Mouse (Mus musculus) A20 (cell line): ENCODE results near the gene Bmp6.
A peak's percentile ranks its signal among the peaks of the same experiment; 100 is the strongest.

Experiments used
- DNase-seq: peaks from one replicate; pipeline ENCODE4 v3.0.0-alpha.2; 2011; ENCODE audit warnings: low read depth, low spot score

The Bmp6 gene

DNA sequence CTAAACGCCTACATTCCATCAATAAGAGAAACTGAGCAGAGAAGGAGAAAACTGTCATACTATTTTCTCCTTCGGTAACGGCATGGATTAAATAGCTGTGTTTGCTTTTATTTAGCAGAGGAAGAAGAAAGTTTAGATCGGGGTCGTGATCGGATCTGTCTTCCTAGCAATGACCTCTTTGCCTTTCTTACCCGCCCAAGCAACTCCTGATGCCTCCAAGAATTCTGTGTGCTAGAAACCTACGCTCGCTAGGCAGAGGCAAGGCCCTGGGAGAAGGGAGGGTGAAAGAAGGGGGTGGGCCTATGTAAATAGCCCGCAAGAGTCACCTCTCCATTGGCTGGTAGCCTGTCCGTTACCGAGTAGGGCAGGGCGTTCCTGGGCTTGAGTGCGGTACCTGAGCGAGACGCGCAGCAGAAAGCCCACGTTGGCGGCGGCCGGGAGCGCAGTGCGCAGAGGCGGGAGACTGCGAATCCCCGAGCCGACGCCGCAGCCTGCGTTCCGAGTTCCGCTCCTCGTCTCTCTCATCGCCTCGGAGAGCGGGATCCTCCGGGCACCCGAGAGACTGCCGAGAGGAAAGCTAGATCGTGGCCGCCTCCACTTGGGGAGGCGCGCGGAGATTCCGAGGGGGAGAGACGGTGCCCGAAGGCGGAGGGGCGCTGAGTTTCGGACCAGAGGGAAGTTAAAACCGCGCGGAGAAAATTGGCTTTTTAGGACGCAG is at the start of gene Bmp6:
Bmp6 (plus strand) TSS at position 395 of the 718 bp plus-strand sequence.
- DNase-seq = no peak

DNA sequence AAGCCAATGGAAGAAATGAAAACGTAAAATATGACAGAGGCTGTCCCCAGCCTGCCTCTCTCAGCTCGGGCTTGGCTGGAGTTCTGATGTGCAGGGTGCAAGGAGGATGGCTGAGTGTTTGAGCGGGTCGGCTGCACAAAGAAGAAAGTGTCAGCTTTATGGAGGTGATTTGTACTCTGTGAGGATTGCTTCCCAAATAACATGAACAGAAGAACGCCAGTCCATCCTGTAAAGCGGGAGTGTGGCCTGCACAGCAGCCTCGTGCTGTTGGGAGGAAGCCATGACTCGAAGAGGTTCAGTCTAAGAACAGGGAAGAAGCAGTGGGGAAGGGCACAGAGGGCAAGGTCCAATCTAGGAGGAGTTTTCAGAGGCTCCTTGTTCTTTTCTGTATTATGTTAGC is 48.7 kb upstream of the Bmp6 start:
- DNase-seq = no peak

DNA sequence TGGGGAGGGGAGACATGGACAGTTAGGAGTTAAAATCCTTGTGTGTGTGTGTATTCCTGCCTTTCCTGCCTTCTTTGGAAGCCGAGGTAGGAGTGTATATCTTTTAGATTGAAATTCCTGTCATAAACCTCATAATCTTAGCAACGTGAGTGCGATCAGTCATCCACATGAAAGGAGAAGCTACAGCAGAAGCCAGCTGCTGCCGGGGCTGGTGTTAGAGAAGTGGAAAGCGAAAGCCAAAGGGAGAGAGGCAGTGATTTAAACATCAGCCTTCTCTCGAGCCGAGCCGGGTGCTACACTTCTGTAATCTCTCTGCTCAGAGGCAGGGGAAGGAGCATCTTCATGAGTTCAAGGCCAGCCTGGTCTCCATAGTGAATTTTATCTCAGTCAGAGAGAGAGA is 48.3 kb upstream of the Bmp6 start:
- DNase-seq = peak; percentile 70

DNA sequence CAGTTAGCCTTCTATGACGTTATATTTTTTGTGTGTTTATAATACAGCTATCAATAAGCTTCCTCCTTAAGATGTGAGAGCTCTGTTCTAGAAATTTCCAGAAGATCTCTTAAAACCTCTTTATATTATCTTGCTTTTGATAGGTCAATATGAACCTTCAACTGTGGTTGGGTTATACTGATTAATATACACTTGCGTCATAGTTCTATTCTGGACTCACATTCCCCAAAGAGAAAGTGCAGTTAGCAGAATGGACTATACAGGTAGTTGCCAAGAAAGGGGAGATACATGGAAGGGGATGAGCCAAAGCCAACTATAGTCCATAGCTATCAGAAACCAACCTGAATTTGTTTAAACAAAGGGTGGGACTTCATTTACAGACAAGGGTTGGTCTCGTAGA is 33.8 kb upstream of the Bmp6 start:
- DNase-seq = no peak

DNA sequence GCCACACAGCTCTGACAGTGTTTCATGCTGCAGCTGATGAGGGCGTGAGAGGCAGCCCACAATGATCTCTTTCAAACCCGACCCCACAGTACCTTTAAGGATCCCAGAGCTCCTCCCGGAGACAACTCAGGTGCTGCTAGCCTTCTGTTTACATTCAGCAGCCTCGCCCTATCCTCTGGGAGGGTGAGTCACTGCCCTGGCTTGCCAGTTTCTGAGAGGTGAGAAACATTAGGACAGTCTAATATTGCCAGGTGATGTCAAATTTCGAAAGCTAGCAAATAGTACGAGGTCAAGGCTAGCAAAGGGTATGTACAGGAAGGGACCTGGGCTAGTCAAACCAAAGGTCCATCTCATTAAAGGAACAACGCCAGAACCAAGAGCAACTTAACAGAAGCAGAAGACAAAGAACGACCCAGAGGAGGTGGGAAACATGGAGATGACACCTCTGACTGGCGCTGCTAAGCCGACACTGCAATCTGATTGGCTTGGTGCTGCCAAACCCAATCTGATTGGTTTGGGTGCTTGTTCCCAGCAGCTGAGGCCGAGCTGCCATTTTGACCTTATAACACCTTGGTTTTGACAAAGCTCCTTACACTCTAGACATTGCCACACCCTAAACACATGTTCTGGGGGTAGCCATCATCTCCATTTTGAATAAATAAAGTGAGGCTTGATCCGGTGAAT is 32.4 kb upstream of the Bmp6 start:
- DNase-seq = no peak

DNA sequence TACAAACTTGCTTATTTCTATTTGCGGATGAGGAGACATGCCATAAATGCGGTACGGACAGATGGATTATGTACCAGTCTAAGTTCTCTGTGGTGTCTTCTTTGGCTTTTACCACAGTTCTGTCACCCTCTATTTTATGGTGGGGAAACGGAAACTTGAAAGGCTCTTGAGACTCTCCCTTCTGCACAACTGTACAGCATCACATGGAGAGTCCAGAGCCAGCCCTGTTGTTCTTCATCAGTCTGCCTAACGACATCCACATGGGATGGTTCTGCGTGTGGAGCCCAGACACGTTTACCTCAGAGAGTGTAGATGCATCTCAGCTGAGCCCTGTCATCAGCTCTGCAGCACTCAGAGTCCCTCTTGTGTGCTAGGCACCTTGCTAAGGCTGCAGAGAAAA is 30.3 kb upstream of the Bmp6 start:
- DNase-seq = no peak

DNA sequence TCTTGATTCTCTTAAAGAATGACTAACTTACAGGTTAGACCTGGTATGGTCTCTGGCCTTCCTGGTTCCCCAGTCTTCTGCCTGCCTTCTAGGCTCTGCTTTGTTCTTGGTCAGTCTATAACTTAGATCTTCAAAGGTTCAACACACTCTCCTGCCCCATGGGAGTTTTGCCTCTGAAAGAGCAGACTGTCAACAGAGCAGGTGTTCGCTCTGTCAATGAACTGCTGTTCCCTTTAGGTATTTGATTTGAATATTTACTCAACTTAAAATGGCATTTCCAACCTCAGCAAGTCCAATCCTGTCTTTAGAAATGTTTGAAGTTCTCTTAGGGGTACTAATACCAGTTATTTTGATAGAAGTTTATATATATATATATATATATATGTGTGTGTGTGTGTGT is 26.5 kb upstream of the Bmp6 start:
- DNase-seq = peak; percentile 39

DNA sequence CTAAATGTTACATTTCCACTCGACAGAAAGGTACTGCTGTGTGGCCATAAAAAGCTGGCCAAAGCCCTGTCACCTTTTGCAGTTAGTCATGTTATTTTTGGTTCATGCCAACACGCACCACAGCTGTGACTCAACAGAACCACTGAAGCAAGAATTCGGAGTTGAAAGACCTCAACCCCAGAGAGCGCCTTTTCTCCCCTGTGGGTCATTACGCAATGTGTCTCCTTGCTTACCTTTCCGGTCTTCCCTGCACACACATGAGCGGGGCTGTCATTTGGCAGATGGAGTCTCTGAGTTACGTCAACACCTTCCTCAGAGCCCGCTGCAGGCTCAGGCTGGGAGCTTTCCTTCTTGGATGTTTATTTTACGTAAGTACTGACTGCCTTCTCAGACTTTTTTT is 24.6 kb upstream of the Bmp6 start:
- DNase-seq = peak; percentile 74

DNA sequence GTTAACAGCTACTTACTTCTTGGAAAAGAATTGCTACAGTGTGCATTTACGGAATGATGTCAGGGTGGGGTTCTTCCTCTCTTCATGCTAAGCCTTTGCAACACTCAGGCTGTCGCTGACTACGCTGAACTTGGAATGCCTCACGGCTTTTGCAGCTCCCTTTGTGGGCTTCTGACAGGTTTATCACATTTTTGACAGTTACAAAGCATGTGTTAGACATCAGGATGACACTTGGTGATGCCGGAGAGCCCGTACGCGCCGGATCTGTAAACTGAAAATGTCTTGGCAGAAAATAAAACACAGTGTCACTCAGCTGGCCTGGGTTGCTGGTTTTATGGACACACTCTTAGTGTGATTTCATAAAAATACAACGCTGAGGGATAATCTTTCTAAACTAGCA is 20.5 kb upstream of the Bmp6 start:
- no peak for DNase-seq

DNA sequence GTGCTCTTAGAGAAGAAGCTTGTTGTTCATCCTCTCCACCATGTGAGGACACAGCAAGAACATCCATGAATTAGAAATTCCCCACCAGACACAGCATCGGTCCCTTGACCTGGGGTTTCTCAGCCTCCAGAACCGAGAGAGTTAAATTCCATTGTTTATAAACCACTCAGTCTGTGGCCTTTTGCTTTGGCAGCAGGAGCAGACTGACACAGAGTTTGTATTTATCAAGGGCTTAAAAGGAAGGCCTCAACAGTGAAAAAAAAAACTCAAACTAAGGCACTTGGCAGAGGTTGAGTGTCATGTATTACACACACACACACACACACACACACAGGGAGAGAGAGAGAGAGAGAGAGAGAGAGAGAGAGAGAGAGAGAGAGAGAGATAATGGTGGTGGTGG is 17.5 kb upstream of the Bmp6 start:
- no peak for DNase-seq

DNA sequence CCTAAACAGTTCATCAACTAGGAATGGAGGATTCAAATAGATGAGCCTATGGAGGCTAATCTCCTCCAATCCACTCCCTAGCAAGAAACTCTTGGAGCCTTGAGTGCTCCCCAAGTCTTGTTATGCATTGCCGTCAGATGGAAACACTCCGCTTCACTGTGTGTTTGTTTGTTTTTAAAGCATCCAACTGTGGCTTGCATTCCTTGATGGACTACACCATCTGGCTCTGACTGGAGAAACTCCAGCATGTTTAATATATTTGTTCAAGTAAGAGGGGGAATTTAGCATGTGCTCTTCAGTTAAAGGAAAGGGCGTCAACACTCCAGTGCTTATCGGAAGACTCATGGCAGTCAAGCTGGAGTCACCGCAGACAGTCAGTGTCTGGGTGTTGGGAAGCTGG is 11.4 kb upstream of the Bmp6 start:
- DNase-seq = no peak

DNA sequence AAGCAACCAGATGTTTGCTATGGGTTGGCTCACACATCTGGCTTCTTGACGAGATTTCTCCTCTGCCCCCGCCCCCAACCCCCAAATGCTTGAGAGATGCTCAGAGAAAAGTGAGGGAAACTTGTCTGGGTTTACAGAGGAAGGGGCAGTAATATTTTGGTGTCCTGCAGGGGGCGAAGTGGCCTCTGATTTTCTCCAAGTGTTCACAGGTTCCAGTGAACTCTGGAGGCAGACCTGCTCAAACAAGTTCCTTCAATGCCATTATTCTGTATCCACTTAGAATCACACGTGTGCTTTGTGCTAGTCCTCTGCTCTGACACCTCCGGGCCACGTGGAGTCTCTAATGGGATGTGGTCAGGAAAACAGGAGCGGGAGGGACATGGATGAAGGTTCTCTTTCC is 2.3 kb upstream of the Bmp6 start:
- DNase-seq = peak; percentile 58

DNA sequence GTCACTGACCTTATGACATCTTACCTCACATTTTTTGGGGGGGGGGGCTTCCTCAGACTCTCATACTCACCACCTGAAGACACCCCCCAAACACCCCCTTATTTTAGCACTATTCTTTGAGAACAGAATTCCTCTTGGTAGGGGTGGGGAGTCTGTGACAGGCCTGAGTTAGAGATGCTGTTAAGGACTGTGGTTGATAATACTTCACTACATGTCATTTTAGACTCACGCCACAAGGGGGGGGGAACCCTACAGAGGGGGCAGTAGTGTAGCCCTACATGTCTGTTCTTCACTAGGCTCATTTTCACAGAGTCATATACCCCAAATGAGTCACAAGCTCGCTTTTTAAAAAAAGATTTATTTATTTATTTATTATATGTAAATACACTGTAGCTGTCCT is 1.7 kb upstream of the Bmp6 start:
- DNase-seq = peak; percentile 23

DNA sequence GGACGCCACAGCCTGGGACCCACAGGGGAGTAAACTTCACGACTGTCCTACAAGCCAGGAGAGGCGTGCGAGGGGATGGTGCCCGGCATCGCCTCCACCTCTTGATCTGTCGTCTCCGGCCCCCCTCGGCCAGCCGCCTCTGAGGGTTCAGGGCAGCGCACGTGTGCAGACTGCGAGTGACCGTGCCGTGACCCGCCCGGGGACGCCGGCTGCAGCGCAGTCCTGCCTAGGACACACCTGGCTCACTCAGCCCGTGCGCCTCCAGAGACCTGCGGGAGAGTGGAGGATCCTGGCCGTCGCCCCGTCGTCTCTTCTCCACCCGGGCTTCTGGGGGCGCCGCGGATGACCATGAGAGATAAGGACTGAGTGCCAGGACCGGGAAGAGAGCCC is 519 bp downstream of the Bmp6 start:
- DNase-seq = no peak

DNA sequence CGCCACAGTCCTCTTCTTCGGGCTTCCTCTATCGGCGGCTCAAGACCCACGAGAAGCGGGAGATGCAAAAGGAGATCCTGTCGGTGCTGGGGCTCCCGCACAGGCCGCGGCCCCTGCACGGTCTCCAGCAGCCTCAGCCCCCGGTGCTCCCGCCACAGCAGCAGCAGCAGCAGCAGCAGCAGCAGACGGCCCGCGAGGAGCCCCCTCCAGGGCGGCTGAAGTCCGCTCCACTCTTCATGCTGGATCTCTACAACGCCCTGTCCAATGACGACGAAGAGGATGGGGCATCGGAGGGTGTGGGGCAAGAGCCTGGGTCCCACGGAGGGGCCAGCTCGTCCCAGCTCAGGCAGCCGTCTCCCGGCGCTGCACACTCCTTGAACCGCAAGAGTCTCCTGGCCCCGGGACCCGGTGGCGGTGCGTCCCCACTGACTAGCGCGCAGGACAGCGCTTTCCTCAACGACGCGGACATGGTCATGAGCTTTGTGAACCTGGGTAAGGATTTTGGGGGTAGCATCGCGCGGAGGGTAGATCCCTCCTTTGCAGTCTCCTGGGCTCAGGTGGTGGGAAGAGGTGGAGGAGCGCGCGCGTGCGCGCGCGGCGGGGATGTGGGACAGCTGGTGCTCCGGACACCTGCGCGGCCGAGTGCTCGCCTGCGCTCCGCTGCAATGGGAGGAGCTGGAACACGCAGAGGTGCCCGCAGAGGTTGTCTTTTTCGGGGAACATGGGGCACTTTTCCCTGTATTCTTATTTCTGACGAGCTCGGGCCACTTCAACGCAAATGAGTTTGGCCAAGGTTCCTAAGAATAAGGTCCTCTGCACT is 1.4 kb downstream of the Bmp6 start:
- no peak for DNase-seq

DNA sequence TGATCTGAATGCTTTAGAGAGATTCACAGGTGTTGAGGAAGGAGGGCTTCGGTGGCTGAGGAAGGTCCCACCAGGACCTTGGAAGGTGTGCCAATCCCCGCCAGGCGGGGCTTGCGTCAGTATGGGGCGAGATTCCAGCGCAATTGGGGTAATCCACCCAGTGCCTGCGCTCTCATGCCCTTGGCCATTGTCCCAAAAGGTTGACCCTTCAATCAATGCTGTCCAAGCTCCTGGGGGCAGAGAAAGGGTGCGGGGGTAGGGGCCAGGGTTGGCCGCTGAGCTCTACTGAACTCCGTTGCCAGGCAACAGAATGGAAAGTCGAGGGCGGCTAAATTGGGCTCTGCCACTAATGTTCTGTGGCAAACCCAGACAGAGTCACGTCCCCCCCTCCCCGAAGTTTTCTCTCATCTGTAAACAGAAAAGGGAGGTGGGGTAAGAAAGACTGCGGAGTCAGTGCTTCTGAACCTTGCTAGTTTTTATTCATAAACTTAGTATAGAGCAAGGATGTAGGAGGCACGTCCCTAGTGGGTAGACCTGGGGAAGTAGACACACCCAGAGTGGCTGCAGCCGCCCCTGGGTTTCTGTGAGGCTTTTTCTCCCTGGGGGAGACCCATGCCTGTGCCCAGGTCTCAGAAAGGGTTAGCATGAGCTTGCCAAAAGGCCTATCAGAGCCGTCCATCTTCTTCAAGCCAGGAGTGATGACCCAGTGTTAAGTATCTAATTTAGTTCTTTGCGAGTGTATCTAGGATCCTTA is 2.3 kb downstream of the Bmp6 start:
- DNase-seq = no peak

DNA sequence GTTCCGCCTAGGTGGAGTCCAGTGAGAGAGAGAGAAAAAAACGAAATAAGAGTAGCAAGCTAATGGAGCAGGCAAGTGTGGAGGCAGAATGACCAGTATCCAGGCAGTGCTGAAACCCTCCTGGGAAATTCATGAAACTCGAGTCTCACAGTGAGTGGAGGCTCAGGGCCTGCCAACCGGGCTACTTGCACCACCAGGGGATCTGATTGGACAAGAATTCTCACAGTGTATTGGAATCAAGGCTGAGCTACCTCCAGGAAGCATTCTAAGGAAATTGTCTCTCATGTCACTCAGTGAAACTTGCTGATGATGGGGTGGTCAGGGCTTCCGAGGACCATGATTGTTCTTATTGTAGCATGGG is 2.8 kb downstream of the Bmp6 start:
- DNase-seq = no peak

DNA sequence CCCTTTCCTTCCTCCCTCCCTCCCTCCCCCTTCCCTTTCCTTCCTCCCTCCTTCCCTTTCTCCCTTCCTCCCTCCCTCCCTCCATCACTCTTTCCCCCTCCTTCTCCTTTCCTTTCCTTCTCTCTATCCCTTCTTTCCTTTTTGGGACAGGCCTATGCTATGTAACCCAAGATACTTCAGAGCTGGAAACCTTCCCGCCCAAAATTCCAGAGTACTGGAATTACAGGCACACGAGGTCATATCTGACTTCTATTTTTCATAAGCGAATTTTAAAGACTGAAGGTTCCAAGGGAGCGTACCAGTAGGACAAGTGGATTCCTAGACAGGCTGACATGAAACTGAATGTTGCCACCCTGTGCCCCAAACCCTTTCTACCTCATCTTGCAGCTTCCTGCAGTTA is 4.1 kb downstream of the Bmp6 start:
- no peak for DNase-seq

DNA sequence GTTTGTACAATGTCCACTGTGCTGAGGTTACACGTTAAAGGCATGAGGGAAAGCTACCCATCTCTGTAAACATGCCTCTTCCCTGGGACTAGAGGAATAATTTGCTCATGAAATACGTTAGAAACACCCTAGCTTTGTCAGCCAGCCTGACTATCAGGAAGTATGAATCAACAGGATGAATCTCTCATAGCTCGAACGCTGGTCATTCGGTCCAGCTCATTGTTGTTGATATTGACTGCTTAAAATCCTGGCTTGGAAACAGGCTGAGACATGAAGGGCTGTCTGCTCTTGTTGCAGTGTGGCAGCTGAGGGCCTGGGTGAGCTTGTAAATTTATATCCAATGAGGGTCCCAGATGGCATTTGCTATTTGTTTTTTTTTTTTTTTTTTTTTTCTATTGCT is 4.9 kb downstream of the Bmp6 start:
- no peak for DNase-seq

DNA sequence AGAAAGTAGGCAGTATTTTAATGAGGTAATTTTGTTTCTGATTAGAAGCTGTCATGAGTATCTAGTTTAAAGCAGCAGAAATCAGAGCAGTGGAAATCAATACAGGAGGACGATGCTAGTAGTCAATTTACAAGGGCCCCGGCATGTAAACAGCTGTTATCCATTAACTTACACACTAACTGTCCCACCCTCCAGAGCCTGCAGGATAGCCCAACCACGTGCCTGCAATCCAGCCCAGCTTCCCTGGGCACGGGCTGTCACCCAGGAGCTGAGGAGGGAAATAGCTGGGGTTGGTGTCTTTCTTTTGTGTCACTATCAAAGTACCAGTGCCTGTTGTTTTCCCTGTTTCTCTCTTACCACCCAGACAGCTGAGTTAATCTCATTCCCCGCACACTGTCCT is 7.1 kb downstream of the Bmp6 start:
- no peak for DNase-seq

DNA sequence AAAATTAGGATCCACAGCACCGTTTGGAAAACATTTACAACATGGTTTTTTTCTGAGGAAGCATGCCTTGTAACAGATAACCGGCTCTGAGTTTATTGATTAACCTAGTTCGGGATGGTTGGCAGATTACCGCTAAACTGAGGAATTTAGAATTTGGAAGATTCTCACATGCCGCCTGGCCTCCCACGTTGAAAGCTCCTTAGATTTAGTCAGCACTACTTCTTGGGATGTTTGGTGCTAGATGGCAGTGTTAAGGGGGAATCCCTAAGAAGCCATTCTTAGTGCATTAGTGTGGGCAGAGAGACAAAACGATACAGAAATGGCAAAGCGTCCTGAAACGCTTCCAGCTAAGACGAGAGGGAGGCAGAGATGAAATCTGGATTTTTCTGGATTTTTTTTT is 8.1 kb downstream of the Bmp6 start:
- DNase-seq = no peak
